Mouse (Mus musculus) spleen, adult 2 months (tissue): ENCODE measurements at regions not wholly inside any gene's neighbourhood (a gene's known extent, or its start where the extent isn't known, plus 50 kb on each side); places are given as distances from the start of the nearest gene placed in this dataset.

ENCODE experiments used
- CTCF ChIP-seq: fragments of 200-500 bp; IDR thresholded peaks from 2 replicates; pipeline ENCODE4 v1.5.1; 2011; ENCODE audit warnings: mild to moderate bottlenecking, inconsistent platforms; ENCODE audit not compliant: insufficient read depth, insufficient read length, insufficient replicate concordance; ENCODE audit errors: extremely low read depth
- POLR2A ChIP-seq: fragments of 200-500 bp; IDR thresholded peaks from 2 replicates; pipeline ENCODE4 v1.6.1; 2011; ENCODE audit warnings: low read depth, low read length, inconsistent platforms

DNA sequence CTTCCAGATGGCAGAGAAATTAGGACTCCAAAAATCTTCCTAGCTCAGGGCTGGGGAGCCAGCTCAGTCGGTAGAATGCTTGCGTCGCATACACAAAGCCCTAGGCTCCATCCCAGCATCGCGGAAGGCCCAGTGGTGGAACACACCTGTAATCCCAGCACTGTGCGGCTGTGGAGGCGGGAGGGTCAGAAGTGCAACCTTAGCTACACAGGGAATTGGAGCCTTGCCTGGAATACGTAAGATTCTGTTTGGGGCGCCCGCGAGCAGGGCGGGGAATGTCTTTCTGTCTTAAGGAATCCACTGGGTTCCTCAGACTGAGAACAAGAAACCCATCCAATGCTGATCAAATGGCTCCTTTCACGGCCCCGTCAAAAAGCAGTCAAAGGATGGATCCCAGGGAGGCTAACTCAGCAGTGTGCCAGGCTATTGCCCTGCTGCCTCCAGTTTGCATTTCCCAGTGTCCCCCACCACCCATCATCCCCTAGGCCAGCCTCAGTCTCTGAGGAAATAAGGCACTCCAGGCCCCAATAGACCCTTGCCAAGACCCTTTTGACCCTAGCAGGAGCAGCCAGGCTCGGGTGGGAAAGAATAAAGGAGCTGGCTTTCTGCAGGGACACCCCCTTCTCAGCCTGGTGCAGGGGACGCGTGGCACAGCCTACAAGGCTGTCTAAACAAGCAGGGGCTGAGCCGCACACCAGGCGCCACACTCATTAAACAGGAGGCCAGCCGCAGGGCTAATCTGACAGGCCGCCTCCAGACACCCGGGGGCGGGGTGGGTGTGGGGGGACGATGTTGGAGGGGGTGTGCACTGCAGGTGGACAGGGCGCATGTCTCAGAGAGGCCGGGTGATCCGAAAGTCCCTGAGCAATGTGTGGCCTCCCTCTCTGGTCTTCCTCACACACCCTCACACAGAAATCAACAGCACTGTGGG is 407.1 kb downstream of the H2al1j start:
- TF ChIP-seq CTCF = no peak
- TF ChIP-seq POLR2A = no peak
